Mouse (Mus musculus) retina, postnatal 7 days (tissue): Measurements from ENCODE around the gene Ust.
A peak's percentile ranks its signal among the peaks of the same experiment; 100 is the strongest.

Experiments used
- DNase-seq: peaks from one replicate; pipeline ENCODE4 v3.0.0-alpha.2; 2012; ENCODE audit warnings: low read depth, low spot score

Gene Ust

DNA sequence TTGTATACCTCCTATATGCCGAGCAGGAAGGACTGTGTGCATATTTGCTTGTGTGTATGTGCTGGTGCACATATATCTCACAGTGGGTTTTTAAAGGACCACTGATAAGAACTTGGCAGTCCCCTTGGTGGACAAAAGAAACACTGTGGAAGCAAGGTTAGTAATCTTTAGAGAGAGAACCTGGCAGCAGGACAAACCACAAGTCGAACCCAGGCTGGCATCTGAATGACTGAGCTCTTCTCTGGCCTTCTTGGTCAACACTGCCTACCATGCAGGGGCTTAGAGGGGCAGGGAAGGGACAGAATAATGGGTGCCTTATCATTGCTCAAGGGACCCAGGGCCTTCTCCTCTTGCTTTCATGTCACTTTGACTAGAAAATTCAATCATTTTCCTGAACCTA lies 294.0 kb downstream of the Ust start:
- DNase-seq, result no peak

DNA sequence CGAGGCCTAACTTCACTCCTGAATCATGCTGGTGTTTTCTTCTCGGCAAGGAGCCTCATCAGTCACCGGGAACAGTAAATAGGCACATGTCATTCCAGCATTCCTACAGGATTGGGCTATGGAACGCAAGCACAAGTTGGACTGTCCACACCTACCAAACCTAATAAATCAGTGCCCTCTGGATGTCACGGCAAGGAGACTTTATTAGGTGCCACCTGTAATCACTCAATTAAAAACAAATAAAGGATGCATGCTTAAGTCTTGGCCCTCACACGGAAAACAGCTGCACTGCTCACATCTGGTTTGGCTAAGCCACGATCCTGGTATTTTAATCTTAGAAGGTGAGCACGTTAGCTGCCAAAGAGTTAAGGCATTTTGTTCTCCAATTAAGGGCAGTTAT lies 294.6 kb downstream of the Ust start:
- no peak for DNase-seq

- no peak for DNase-seq
These were observed 301.7 kb downstream of the Ust start for GRCm38 (mm10) chr10:8216946-8217345.

- DNase-seq, result no peak
These were observed 303.4 kb downstream of the Ust start for GRCm38 (mm10) chr10:8215181-8215580.

DNA sequence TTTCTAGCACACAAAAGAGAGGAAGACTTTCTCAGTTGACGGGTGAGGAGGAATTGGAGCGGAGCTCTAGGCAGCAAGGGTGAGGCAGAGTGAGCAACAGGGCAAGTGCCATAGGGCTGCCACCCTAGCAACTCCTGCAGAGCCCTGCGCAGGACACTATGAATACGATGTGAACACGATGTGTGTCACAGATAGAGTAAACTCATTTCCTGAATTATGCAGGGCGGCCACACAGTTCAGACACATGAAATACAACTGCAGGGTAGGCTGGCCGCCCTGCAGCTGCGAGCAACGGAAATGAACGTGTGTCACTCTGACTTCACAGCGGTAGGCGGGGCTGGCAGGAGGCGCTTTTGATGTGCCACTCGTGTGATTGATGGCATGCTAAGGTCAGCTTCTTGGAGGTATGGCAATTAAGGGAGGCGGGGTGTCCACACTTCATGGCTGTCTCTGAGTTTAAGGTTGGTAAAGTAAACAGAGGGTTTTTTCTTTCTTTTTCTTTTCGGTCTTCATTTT lies 304.7 kb downstream of the Ust start:
- DNase-seq, result no peak

DNA sequence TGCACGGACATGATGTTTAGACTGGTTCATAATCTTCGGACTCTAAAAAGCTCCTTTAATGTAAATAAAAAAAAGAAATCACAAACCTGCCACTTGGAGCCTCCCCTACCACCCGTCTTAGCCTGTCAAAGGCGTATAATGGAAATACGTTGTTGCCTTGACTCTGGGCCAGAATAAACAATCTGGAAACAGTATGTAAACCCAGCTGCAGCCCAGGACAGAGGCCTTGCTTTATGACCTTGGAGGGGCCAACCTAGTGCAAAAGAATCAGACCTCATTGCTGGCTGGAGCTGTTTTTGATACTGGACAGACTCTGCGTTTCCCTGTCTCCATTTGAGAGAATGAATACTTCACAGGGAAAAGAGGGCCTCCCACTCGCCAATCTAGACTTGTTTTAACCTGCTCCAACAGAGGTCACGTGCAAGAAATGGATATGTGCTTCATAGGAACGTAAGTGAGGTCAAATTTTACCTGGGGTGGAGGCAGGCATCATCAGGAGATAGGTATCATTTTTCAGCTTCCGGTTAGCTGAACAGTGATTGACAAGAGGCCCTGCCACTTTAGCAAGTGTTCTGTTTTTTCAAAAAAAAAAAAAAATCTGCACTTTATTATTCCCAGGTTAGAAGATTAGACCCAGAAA lies 305.2 kb downstream of the Ust start:
- no peak for DNase-seq

DNA sequence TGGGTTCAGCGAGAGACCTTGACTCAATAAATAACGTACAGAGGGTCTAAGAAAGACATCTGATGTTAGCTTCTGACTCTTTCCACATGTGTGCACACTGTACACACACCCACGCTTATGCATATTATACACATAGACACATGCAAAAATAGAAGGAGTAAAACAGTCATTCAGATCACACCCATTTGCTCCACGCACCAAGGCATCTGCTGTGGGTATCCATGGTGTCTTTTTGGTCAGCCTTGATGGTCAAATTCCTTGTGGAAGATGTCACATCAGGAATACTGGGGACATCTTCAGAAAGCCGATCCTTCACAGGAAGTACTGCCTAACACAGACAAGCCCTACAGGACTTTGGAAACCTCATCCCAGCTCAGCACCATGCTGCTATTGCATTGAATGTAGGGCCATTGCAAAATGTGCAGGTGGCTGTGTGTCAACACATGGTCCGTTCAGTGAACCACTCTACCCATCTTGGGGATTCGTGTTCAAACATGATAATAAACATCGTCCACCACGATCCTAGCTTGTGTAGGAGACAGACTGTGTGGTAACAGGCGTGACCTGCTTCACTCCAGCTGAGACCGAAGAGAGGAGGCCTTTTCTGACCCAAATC lies 305.9 kb downstream of the Ust start:
- DNase-seq, result no peak

DNA sequence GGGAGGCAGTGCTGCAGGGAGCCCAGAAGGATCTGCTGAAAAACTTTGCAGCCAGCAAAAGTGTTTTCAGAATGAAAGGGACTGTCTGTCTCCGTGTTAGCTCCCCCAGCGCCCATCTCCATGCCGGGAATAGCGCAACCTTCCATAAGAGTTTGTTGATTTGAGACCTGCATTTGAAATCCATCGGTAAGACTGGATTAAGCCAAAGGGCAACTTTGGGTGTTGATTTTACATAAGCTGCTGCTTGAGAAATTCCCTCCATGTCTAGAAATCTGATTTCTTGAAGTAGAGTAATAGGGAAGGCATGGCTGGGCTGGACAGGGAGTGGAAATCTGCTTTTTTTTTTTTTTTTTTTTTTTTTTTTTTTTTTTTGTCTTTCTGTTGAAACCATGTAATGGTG lies 306.9 kb downstream of the Ust start:
- DNase-seq, result no peak

DNA sequence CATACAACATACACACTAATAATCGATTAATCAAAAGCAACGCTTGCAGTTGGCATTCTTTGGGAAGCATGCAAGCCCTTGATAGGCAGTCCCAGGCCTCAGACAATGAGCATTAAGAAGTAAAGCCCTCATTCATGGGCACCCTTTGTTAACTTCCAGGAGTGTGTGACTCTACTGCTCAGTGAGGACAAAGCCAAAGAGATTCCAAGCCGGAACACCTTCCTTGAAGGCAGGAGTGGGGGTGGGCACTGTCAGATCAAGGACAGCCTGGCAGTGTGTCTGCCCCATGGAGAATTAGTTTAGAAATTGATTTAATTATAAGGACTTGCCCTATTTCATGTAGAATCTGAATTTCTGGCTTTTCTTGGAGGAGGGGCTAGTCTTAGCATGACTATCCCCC lies 308.3 kb downstream of the Ust start:
- no peak for DNase-seq

DNA sequence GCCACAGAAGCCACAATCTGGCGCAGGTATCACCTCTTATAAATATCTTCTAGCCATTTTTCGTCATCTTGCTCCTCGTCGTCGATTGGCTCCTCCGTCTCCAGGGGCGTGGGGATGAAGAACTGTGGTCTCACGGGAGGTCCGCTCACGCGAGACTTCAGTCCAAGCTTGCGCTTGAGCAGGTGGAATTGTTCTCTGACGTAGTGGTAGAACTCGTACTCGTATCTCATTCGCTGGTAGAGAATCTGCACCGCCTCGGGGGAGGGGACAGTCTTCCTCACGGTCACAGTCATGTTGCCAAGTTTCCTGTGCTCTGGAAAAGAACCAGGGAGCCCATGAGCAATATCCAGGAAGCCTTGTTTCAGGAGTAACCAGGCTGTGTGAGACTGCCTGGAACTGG lies 311.3 kb downstream of the Ust start:
- DNase-seq, result no peak

GRCm38 (mm10) chr10:8203681-8204080 lies 314.9 kb downstream of the Ust start:
- DNase-seq, result no peak

GRCm38 (mm10) chr10:8199816-8200215 lies 318.8 kb downstream of the Ust start:
- DNase-seq, result no peak

DNA sequence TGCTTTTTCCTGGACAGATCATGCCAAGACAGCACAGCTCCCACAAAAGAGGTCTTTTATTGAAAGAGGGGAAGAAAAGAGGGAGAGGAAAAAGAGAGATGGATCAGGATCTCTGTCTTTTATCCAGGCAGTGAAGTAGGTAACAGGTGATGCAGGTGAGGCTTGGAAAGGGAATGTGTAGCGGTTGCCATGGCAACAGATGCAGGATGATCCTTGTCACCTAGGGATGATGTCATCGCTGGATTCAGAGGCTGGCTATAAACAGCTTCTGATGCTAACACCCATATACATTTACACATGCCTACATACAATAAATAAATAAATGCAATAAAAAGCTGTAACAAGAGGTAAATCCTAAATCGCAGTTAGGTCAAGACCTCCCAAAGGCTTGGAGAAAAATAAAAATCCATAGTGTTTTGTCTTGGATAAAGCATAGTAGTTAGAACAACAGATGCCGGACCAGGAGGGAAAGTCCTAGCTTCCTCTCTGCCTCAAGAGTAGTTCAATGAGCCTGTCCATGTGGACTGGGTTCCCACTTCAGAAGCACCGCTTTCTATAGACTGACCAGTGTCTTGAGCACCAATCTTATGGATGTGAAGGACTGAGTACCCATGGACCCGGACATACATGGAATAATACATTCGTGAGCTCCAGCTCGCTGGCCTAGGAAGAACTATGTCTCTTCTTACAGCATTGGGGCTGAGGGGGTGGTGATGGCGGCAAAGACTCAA lies 319.4 kb downstream of the Ust start:
- no peak for DNase-seq

GRCm38 (mm10) chr10:8197661-8198060 lies 321.0 kb downstream of the Ust start:
- DNase-seq, result no peak

- peak; percentile 56 for DNase-seq
These were observed 322.3 kb downstream of the Ust start for GRCm38 (mm10) chr10:8196300-8196699.

GRCm38 (mm10) chr10:8195730-8196129 lies 322.9 kb downstream of the Ust start:
- no peak for DNase-seq

GRCm38 (mm10) chr10:8189331-8189981 lies 329.2 kb downstream of the Ust start:
- DNase-seq, result no peak

- no peak for DNase-seq
These were observed 333.0 kb downstream of the Ust start for GRCm38 (mm10) chr10:8185586-8185985.

DNA sequence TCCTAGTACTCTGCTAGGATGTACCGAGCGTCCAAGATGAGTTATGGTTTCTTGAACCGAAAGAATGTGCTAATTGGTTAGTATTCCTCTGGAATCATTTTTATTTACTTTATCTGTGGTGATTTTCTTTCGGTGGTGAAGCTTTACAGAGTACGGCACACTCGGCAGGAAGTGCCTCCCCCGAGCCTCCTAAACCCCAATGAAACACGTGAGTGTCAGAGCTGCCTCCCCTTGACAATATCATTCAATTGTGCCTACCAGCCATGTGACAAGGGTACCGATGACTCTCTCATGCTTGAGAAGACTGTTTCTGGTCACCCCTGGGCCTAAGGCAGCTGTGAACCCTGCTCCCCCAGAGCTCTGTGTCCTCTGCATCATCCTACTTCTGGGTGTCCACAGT lies 333.9 kb downstream of the Ust start:
- DNase-seq, result no peak

DNA sequence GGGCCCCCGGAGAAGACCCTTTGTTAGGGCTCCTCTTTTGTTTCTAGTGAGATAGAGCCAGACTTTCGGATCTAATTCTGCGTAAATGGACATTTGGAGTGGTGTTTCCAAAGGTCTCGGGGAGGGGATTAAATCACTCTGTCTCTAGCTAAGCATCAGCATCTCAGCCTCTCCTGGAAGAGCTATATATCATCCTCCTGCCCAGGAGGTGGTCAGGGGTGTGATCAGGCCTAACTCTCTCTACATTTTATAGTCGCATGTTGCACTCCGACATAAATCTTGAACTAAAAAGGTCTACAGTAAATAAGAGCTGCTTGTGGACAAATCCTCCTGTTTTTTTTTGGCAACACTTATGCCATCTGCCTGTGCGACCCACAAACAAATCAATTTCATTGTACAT lies 335.5 kb downstream of the Ust start:
- DNase-seq, result no peak

DNA sequence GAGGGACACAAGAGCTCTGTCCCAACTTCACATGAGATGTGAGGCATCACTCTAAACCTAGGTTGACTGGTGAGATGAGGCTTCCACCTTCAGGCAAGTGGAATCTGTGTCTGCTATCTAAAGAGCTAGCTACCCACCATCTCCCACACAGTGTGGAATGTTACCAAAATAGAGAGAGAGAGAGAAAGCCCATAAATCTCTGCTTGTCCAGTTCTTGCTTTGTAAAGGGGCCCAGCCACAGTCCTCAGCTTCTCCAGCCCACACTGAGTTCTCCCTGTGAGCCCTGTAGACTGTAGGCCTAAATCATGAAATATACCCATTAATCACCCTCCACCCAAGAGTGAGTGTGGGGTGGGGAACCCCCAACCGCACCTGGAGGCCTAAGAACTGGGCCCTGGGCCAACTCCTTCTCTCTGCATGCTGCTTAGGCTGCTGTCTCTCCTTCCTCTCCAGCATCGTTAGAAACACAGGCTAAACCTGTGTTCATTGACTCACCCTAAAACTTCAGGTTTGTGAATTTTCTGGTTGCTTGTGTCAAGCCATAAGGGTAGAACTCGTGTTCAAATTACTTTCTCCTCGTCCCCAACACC lies 336.9 kb downstream of the Ust start:
- no peak for DNase-seq

DNA sequence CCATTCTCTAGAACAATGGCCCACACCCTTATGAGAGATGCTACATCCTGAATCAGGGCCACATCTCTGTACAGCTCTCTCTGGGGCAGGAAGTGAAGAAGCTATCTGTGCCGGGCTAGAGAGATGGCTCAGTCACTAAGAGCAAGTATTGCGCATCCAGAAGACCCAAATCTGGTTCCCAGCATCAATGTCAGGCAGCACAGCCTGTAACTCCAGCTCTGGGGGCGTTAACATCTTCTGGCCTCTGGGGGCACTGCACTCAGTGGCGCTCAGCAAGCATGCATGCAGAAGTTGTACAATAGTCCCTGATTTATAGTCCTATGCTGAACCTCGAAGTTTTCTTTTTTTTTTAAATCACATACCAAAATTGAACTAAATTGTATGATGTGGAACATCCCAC lies 341.0 kb downstream of the Ust start:
- DNase-seq, result no peak
